Mouse (Mus musculus) heart, embryonic 13.5 days (tissue): ENCODE data around the gene Gmppb. TPM values are rescaled to one million over a fixed set of nuclear protein-coding genes. Genes with fewer than 3 reads are reported as not detected.

ENCODE experiments used
- ATAC-seq: fragments of 200-750 bp; cut with Nextera tagmentation; 2 replicates; pipeline ENCODE4 v1.8.0; 2017; ENCODE audit warnings: moderate TSS enrichment; ENCODE audit not compliant: insufficient number of reproducible peaks, low FRiP score, low TSS enrichment; ENCODE audit errors: extremely low read depth
- H3K27ac ChIP-seq: fragments of 300-500 bp; sonication (generic); replicated peaks from 2 replicates; pipeline ENCODE4 v1.5.1; 2015; ENCODE audit warnings: moderate library complexity, mild to moderate bottlenecking, inconsistent platforms
- H3K27me3 ChIP-seq: fragments of 300-500 bp; sonication (generic); replicated peaks from 2 replicates; pipeline ENCODE4 v1.6.1; 2015; ENCODE audit warnings: mild to moderate bottlenecking, inconsistent platforms
- H3K36me3 ChIP-seq: fragments of 300-500 bp; sonication (generic); 2 replicates; pipeline ENCODE4 v1.6.1; 2015; ENCODE audit warnings: mild to moderate bottlenecking, inconsistent platforms
- H3K4me1 ChIP-seq: fragments of 300-500 bp; sonication (generic); 2 replicates; pipeline ENCODE4 v1.6.1; 2015; ENCODE audit warnings: inconsistent platforms
- H3K4me2 ChIP-seq: fragments of 300-500 bp; sonication (generic); 2 replicates; pipeline ENCODE4 v1.6.1; 2015; ENCODE audit warnings: inconsistent platforms, mild to moderate bottlenecking, moderate library complexity
- H3K4me3 ChIP-seq: fragments of 300-500 bp; sonication (generic); 2 replicates; pipeline ENCODE4 v1.5.1; 2015; ENCODE audit warnings: moderate library complexity, mild to moderate bottlenecking, inconsistent platforms
- H3K9ac ChIP-seq: fragments of 300-500 bp; sonication (generic); 2 replicates; pipeline ENCODE4 v1.6.1; 2015; ENCODE audit warnings: inconsistent platforms, mild to moderate bottlenecking, moderate library complexity
- H3K9me3 ChIP-seq: fragments of 300-500 bp; sonication (generic); 2 replicates; pipeline ENCODE4 v1.6.1; 2016; ENCODE audit warnings: inconsistent platforms
- WGBS: fragments of 180-500 bp; shearing (Covaris S2); methylation state at CpG from one replicate; pipeline ENCODE4 v1.1.7; 2015; ENCODE audit warnings: mixed read lengths; 5-methylcytosine and 5-hydroxymethylcytosine counted together
- polyA plus RNA-seq: library from polyadenylated mRNA; unstranded; fragments of >200 nt; fragmentation: Nextera tagmentation; extraction: Ambion mirVana; gene quantifications from 2 replicates; pipeline ENCODE4 v1.2.1, GENCODE M21; 2015

The Gmppb gene
- polyA plus RNA-seq, 1 experiment from 2014 or later = 21.4 TPM

GRCm38 (mm10) chr9:108063361-108063760 lies 14.3 kb downstream of the Gmppb start:
- Histone ChIP-seq H3K9me3 (no peaks in the 10 kb centered on the region), H3K4me1 (peaks cover 14% of the 10 kb centered on the region), H3K4me3 (no peak overlapping the region), H3K9ac (no peak overlapping the region), H3K27me3 (no peaks in the 10 kb centered on the region), H3K27ac (no peak overlapping the region), H3K36me3 (peaks cover 67% of the 10 kb centered on the region), H3K4me2 (no peak overlapping the region)
- WGBS = 84% methylated on average over 12 of the region's 12 CpGs
- no peak for ATAC-seq

DNA sequence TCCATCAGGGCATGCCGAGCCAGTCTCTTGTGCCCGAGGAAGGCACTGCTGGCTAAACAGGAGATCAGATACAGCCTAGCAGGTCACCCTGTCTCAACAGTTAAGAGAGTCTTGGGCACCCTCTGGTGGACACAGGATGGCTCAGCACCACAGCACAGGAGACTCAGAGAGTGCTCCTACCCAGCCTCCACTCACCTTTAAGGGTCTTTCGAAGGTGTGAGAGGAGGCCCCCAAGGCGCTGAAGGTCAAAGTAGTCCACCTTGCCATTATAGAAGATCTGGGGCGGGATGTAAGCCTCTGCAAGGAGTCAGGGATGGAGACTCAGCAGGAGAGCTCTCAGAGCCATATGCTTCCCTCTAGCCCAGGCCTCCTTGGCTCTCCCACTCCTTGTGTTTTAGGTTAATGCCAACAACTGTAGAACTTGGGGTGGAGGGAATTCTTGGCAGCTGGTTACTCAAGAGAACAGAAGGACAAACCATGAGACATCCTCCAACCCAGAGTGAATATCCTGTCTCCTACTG lies 16.5 kb downstream of the Gmppb start:
- 26% methylated on average over 5 of the region's 5 CpGs for WGBS

DNA sequence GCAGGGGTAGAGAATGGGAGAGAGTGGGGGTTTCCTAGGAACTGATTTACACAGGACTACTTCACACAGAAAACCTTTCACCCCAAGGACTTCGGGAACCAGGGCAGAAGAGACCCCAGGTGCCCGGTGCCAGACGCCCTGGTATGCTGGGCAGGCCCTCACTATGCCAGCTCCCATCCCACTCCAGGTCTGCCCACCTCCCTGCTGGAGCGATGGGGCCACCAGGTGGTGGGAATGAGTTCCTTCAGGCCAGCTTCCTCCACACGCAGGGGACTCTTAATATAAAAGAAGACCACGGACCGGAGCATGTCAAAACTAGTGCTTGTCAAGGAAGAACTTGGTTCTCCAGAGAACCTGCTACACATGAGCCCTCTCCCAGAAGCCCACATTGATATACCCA lies 18.2 kb downstream of the Gmppb start:
- 80% methylated on average over 7 of the region's 7 CpGs for WGBS
- no peak for ATAC-seq
- peaks cover 61% of the 10 kb centered on the region for H3K36me3 ChIP-seq
- H3K27ac ChIP-seq = no peak overlapping the region
- no peaks in the 10 kb centered on the region for H3K9me3 ChIP-seq
- H3K4me2 ChIP-seq = no peak overlapping the region
- H3K9ac ChIP-seq = no peak overlapping the region; the same call in 1 of the 2 replicates
- H3K4me1 ChIP-seq = peaks cover 18% of the 10 kb centered on the region
- no peaks in the 10 kb centered on the region for H3K27me3 ChIP-seq
- no peak overlapping the region for H3K4me3 ChIP-seq

More for the DNA sequence above, 16.5 kb downstream of the Gmppb start:
- Histone ChIP-seq H3K9me3 (no peaks in the 10 kb centered on the region), H3K4me3 (no peak overlapping the region), H3K9ac (no peak overlapping the region), H3K27me3 (no peaks in the 10 kb centered on the region), H3K36me3 (peaks cover 64% of the 10 kb centered on the region), H3K4me2 (no peak overlapping the region), H3K4me1 (peaks cover 8% of the 10 kb centered on the region), H3K27ac (no peak overlapping the region)
- ATAC-seq = no peak

DNA sequence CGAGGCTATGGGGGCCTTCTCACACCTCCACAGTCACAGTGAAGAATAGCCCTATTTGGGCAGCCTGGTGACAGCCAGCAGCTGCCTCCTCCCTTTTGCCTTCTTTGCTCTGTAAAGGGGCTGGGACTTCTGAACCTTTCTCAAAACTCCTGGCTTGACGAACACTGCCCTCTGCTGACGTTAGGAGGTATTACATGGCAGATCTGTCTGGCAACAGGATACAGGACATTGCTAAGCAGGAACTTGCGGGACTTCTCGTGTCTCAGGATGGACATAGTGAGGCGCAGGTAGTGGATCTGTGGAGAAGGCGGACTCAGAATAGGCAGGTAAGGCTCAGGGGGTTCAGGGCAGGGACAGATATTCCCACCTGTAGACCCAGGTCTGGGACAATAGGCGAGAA lies 18.9 kb downstream of the Gmppb start:
- Histone ChIP-seq H3K4me2 (no peak overlapping the region), H3K4me1 (peaks cover 23% of the 10 kb centered on the region), H3K9me3 (no peaks in the 10 kb centered on the region), H3K27me3 (no peaks in the 10 kb centered on the region), H3K9ac (no peak overlapping the region), H3K4me3 (no peak overlapping the region), H3K27ac (0 out of 2 replicates have a peak overlapping the region, but pooled peaks have one; percentile 30), H3K36me3 (peaks cover 54% of the 10 kb centered on the region)
- WGBS = 19% methylated on average over 8 of the region's 8 CpGs
- ATAC-seq = no peak

- H3K9me3 ChIP-seq = no peaks in the 10 kb centered on the region
- no peak overlapping the region for H3K27ac ChIP-seq
- H3K27me3 ChIP-seq = no peaks in the 10 kb centered on the region
- 86% methylated on average over 9 of the region's 9 CpGs for WGBS
- H3K36me3 ChIP-seq = peaks cover 43% of the 10 kb centered on the region
- no peak overlapping the region for H3K4me3 ChIP-seq
- no peak overlapping the region for H3K9ac ChIP-seq
- H3K4me2 ChIP-seq = no peak overlapping the region
- ATAC-seq = no peak
- peaks cover 32% of the 10 kb centered on the region for H3K4me1 ChIP-seq
Measured at GRCm38 (mm10) chr9:108069007-108069406, 20.0 kb downstream of the Gmppb start.

GRCm38 (mm10) chr9:108069529-108069928 lies 20.5 kb downstream of the Gmppb start:
- no peak overlapping the region for H3K9ac ChIP-seq
- H3K4me2 ChIP-seq = no peak overlapping the region
- H3K36me3 ChIP-seq = peaks cover 41% of the 10 kb centered on the region
- H3K4me1 ChIP-seq = peaks cover 32% of the 10 kb centered on the region
- H3K27ac ChIP-seq = no peak overlapping the region
- no peaks in the 10 kb centered on the region for H3K27me3 ChIP-seq
- H3K4me3 ChIP-seq = no peak overlapping the region
- 84% methylated on average over 7 of the region's 7 CpGs for WGBS
- ATAC-seq = no peak
- no peaks in the 10 kb centered on the region for H3K9me3 ChIP-seq

DNA sequence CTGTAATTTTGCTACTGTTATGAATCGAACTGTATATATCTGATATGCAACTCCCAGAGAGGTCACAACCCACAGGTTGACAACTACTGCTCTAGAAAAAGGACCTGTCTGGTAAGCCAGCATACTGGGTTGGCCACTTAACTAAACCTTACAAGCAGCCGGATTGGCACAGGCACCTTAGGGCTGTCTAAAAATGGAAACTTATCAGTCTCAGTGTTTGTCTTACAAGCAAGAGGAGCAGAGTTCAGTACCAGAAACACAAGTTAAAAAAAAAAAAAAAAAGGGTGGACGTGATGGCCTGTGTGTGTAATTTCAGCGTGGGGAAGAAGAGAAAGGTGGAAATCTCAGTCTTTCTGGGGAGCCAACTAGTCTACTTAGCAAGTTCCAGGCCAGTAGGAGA lies 22.8 kb downstream of the Gmppb start:
- no peak overlapping the region for H3K9ac ChIP-seq
- H3K9me3 ChIP-seq = no peaks in the 10 kb centered on the region
- H3K27me3 ChIP-seq = no peaks in the 10 kb centered on the region
- ATAC-seq = no peak
- peaks cover 35% of the 10 kb centered on the region for H3K36me3 ChIP-seq
- H3K4me2 ChIP-seq = peak overlapping the region; percentile 1
- H3K27ac ChIP-seq = peak overlapping the region; percentile 88
- H3K4me3 ChIP-seq = no peak overlapping the region
- peaks cover 32% of the 10 kb centered on the region for H3K4me1 ChIP-seq
- 52% methylated on average over 4 of the region's 4 CpGs for WGBS

DNA sequence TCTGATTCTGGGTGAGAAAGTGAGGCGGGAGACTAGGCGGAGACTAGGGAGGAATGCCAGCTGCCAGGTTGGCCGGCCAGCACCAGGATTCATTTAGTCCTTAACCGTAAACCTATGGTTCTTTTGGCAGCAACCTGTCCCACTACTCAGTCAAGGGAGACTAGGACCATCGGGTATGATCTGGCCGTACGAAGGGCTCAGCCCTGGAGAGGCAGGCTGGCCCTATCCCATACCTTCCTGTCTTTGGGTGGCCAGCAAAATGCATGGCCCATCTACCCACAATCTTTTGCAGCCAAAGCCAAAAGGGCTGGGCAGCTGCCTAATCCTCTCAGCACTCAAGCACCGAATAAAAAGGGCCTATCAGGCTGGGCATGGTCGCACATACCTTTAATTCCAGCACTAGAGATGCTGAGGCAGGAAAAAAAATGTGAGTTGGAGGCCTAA lies 23.5 kb downstream of the Gmppb start:
- Histone ChIP-seq H3K27me3 (no peaks in the 10 kb centered on the region), H3K27ac (peak overlapping the region; percentile 88), H3K9me3 (no peaks in the 10 kb centered on the region), H3K9ac (peak overlapping the region; percentile 58), H3K4me2 (peak overlapping the region; percentile 1), H3K4me3 (no peak overlapping the region), H3K4me1 (peaks cover 30% of the 10 kb centered on the region), H3K36me3 (peaks cover 41% of the 10 kb centered on the region)
- WGBS = 37% methylated on average over 9 of the region's 9 CpGs
- ATAC-seq = no peak

DNA sequence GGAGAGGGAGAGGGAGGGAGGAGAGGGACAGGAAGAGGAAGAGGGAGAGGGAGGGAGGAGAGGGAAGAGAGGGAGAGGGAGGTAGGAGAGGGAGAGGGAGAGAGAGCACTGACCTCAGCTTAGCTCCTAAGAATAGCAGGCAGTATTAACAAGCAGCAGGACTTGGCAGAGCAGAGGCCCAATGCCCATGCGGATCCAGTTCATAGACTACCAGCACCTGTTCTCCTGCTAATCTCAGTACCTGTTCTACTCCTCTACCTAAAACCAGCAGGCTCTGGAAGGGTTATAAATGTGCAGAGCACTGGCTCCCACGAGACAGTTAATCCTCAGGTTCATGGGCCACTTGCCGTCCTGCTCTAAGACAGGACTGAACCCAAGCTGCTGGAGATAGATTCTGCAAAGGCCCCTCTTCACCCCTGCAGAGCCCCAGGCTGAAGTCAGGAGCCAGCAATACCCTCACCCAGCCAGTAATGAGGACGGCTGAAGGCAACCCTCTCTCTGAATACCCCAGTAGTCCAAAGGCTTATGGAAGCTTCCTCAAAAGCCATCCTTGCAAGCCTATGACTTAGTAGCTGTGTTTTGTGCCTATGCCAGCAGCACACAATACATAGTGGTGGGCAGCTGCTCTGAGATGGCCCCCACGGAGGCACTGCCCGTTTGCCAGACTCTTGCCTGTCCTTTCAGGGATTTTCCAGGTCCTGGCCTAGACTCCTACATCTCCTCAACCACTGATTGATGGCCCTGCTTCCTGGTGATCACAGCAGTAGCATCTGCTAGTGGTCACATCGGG lies 24.3 kb downstream of the Gmppb start:
- Histone ChIP-seq H3K36me3 (peaks cover 41% of the 10 kb centered on the region), H3K4me3 (no peak overlapping the region), H3K27me3 (no peaks in the 10 kb centered on the region), H3K9ac (peak overlapping the region; percentile 65), H3K4me2 (no peak overlapping the region), H3K9me3 (no peaks in the 10 kb centered on the region), H3K27ac (peak overlapping the region; percentile 88), H3K4me1 (peaks cover 35% of the 10 kb centered on the region)
- ATAC-seq = no peak
- 51% methylated on average over 7 of the region's 7 CpGs for WGBS

DNA sequence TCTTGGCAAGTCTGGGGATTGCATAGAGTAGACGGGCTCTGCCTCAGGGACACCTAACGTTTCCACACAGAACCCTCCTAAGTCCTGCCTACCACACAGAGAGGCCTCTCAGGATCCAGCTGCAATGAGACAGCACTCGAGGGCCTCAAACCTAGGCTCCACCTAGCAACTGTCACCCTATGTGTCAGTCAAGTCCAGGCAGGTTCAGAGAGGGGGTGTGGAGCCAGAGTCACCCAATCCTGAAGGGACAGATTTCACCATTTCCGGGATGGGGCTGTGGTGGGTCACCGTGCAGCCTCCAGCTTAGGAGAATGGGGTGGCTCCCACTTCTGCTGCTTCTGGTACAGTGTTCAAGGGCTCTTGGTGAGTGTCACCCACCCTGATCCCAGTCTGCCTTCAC lies 31.1 kb downstream of the Gmppb start, which contains the start of gene Mst1:
TSS of gene Mst1 (plus strand) at position 269 of the 400 bp plus-strand sequence.
- peak within 1 kb of the TSS; percentile 74 for H3K27ac ChIP-seq
- H3K36me3 ChIP-seq = peaks cover 22% of the 10 kb centered on the region
- H3K4me2 ChIP-seq = peak within 1 kb of the TSS; percentile 90
- WGBS = 69% methylated on average over 5 of the region's 5 CpGs
- peaks cover 46% of the 10 kb centered on the region for H3K4me1 ChIP-seq
- no peak for ATAC-seq
- H3K9me3 ChIP-seq = no peaks in the 10 kb centered on the region
- H3K4me3 ChIP-seq = peak within 1 kb of the TSS; percentile 95
- peak within 1 kb of the TSS; percentile 98 for H3K9ac ChIP-seq
- peaks cover 45% of the 10 kb centered on the region for H3K27me3 ChIP-seq

DNA sequence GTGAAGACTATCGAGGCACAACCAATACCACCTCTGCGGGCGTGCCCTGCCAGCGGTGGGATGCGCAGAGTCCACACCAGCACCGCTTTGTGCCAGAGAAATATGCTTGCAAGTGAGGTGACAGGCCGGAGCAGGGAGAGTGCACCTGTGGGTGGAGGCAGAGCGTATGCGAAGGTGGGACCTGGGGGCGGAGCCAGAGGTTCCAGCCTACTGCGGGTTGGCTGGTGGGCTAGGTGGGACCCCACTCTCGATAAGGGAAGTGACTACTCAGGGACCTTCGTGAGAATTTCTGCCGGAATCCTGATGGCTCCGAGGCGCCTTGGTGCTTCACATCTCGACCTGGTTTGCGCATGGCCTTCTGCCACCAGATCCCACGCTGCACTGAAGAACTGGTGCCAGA lies 33.5 kb downstream of the Gmppb start:
- ATAC-seq = no peak
- no peak overlapping the region for H3K27ac ChIP-seq
- H3K36me3 ChIP-seq = peaks cover 37% of the 10 kb centered on the region
- no peaks in the 10 kb centered on the region for H3K9me3 ChIP-seq
- WGBS = 5% methylated on average over 19 of the region's 19 CpGs
- peak overlapping the region; percentile 32 for H3K4me3 ChIP-seq
- H3K9ac ChIP-seq = peak overlapping the region; percentile 58
- peaks cover 49% of the 10 kb centered on the region for H3K4me1 ChIP-seq
- peaks cover 45% of the 10 kb centered on the region for H3K27me3 ChIP-seq
- H3K4me2 ChIP-seq = peak overlapping the region; percentile 59
